Mouse (Mus musculus) thymus, adult 2 months (tissue): ENCODE results near the gene Disp1.

ENCODE experiments used
- CTCF ChIP-seq: fragments of 200-500 bp; IDR thresholded peaks from 2 replicates; pipeline ENCODE4 v1.5.1; 2012; ENCODE audit warnings: mild to moderate bottlenecking, control low read depth, low read length, moderate library complexity, borderline replicate concordance; ENCODE audit not compliant: control insufficient read depth, poor library complexity, insufficient read depth; ENCODE audit errors: extremely low read depth
- POLR2A ChIP-seq: fragments of 200-500 bp; IDR thresholded peaks from 2 replicates; pipeline ENCODE4 v1.6.1; 2012; ENCODE audit warnings: mild to moderate bottlenecking, low read length, control low read depth, moderate library complexity; ENCODE audit not compliant: control insufficient read depth, poor library complexity, insufficient read depth; ENCODE audit errors: extremely low read depth

DNA sequence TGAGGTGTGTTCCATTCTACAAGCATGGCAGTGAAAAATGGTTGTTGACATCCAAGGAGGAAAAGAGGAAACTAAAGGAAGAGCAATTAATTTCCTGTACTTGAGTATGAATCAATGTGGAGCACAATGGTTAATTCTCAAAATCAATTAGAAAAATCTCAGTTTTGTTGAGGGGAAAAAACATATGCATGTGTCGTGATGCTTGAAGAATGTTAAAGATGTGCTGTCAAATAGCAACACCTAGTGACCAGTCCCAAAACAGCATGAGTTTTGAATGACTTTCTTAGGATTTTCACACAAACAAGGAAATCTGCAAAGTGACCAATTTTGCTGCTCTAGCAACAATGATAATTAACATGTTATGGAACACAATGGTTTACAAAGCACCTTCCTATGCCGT lies 16.6 kb upstream of the Disp1 start:
- TF ChIP-seq CTCF, result no peak
- no peak for TF ChIP-seq POLR2A
